Mouse (Mus musculus): ENCODE data around the gene Myo9a. TPM values are rescaled to one million over a fixed set of nuclear protein-coding genes. Genes with fewer than 3 reads are reported as not detected.
A peak's percentile ranks its signal among the peaks of the same experiment; 100 is the strongest.

Myo9a gene
- 13.0 and 17.0 TPM in 2 replicates for total RNA-seq (2012; rRNA removed)

- TF ChIP-seq HCFC1 (IDR thresholded peaks at IDR 0.05; ENCODE audit: borderline replicate concordance, insufficient read depth, low read length) (no peak), MAFK (IDR thresholded peaks at IDR 0.05; ENCODE audit: insufficient read depth, low read depth, low read length) (no peak), ZNF384 (IDR thresholded peaks at IDR 0.05; ENCODE audit: low read depth, low read length) (no peak), CHD2 (IDR thresholded peaks at IDR 0.05; ENCODE audit: low read depth, low read length) (no peak), ZC3H11A (IDR thresholded peaks at IDR 0.05; ENCODE audit: borderline replicate concordance, low read depth, low read length) (no peak)
- peak within 1 kb of the TSS; percentile 93 to 97 for H3K4me3 ChIP-seq (ENCODE audit: insufficient read depth in 1 of 2, low read depth in 1 of 2, low read length in 2 of 2, poor library complexity in 1 of 2, severe bottlenecking in 1 of 2)
- peaks cover 2 to 4% of the 10 kb centered on the region in 2 experiments; a peak in 2 of 4 replicates for H3K4me1 ChIP-seq (ENCODE audit: control insufficient read depth in 2 of 2, insufficient read depth in 2 of 2, low read length in 2 of 2, poor library complexity in 1 of 2)
- no peaks in the 10 kb centered on the region for H3K36me3 ChIP-seq (ENCODE audit: control insufficient read depth, insufficient read depth, low read length, poor library complexity, severe bottlenecking)
- DNase-seq (ENCODE audit: low read depth, low spot score) = peak; percentile 97
- H3K27ac ChIP-seq (ENCODE audit: insufficient read depth, low read depth, low read length, poor library complexity, severe bottlenecking) = peak within 1 kb of the TSS; percentile 90
- in situ Hi-C loops (cut with MboI; ENCODE audit: low sequenced_read_pairs in 2 of 2, unreplicated experiment in 2 of 2) = no loop called here
- peak within 1 kb of the TSS; percentile 91 for H3K9ac ChIP-seq (ENCODE audit: insufficient read depth, low read depth, low read length, poor library complexity, severe bottlenecking)
- no peaks in the 10 kb centered on the region for H3K9me3 ChIP-seq (ENCODE audit: control insufficient read depth, insufficient read depth, low read depth, low read length)
Measured at GRCm38 (mm10) chr9:59750267-59751065, at the start of gene Myo9a, which contains the start of gene Senp8. Gene Myo9a, plus strand, starts transcription at chr9:59750896. Gene Senp8, minus strand, starts transcription at chr9:59750710.

DNA sequence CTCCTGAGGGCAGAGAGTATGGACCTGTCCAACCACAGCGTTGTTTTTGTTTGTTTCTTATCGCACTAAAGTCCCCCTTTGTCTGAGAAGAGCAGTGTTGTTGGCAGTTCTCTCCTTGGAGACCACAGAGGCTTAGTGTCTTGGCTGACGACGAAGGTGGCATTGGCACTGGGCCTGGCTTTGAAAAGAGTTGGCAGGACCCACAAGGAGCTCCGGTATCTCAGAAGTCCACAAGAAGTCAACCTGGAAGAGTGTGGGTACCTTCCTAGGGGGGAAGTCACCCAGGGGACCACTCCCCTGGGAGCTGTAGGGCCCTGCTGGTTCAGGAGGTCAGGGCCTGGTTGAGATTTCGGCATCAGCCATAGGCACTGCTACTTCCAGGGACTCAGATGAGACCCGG, 49.6 kb upstream of the Myo9a start:
- H3K4me1 ChIP-seq (ENCODE audit: control insufficient read depth in 2 of 2, insufficient read depth in 2 of 2, low read length in 2 of 2, poor library complexity in 1 of 2) = no peaks in the 10 kb centered on the region
- no peak for DNase-seq (ENCODE audit: low read depth, low spot score)
- H3K9me3 ChIP-seq (ENCODE audit: control insufficient read depth, insufficient read depth, low read depth, low read length) = no peaks in the 10 kb centered on the region
- no peak overlapping the region for H3K4me3 ChIP-seq (ENCODE audit: insufficient read depth in 1 of 2, low read depth in 1 of 2, low read length in 2 of 2, poor library complexity in 1 of 2, severe bottlenecking in 1 of 2)
- H3K36me3 ChIP-seq (ENCODE audit: control insufficient read depth, insufficient read depth, low read length, poor library complexity, severe bottlenecking) = no peaks in the 10 kb centered on the region
- H3K27ac ChIP-seq (ENCODE audit: insufficient read depth, low read depth, low read length, poor library complexity, severe bottlenecking) = no peak overlapping the region
- no peak for TF ChIP-seq MAFK (IDR thresholded peaks at IDR 0.05; ENCODE audit: insufficient read depth, low read depth, low read length)
- no peak for TF ChIP-seq HCFC1 (IDR thresholded peaks at IDR 0.05; ENCODE audit: borderline replicate concordance, insufficient read depth, low read length)
- TF ChIP-seq CHD2 (IDR thresholded peaks at IDR 0.05; ENCODE audit: low read depth, low read length) = no peak
- TF ChIP-seq ZNF384 (IDR thresholded peaks at IDR 0.05; ENCODE audit: low read depth, low read length) = no peak
- no peak for TF ChIP-seq ZC3H11A (IDR thresholded peaks at IDR 0.05; ENCODE audit: borderline replicate concordance, low read depth, low read length)
- in situ Hi-C loops (cut with MboI; ENCODE audit: low sequenced_read_pairs in 2 of 2, unreplicated experiment in 2 of 2) = no loop called here
- H3K9ac ChIP-seq (ENCODE audit: insufficient read depth, low read depth, low read length, poor library complexity, severe bottlenecking) = no peak overlapping the region

DNA sequence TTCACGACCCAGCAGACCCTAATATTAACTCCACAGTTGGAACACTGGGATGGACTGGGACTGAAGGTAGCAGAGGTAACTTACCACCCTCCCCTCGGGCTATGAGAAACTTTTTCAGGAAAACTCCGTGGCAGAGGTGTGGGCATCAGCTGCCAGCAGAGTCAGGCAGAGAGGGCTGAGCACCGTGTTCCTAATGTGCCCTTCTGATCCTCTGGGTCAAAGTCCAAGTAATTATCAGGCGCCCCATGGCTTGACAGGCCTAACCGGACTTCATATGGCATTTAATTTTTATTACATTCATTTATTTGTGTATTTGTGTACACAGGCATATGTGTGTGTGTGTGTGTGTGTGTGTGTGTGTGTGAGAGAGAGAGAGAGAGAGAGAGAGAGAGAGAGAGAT, 47.6 kb upstream of the Myo9a start:
- Histone ChIP-seq H3K27ac (ENCODE audit: insufficient read depth, low read depth, low read length, poor library complexity, severe bottlenecking) (no peak overlapping the region), H3K9me3 (ENCODE audit: control insufficient read depth, insufficient read depth, low read depth, low read length) (no peaks in the 10 kb centered on the region), H3K9ac (ENCODE audit: insufficient read depth, low read depth, low read length, poor library complexity, severe bottlenecking) (no peak overlapping the region), H3K4me1 (ENCODE audit: control insufficient read depth in 2 of 2, insufficient read depth in 2 of 2, low read length in 2 of 2, poor library complexity in 1 of 2) (0 out of 4 replicates have a peak, but pooled peaks cover 0 to 2% of the 10 kb centered on the region in 2 experiments), H3K4me3 (ENCODE audit: insufficient read depth in 1 of 2, low read depth in 1 of 2, low read length in 2 of 2, poor library complexity in 1 of 2, severe bottlenecking in 1 of 2) (no peak overlapping the region), H3K36me3 (ENCODE audit: control insufficient read depth, insufficient read depth, low read length, poor library complexity, severe bottlenecking) (no peaks in the 10 kb centered on the region)
- TF ChIP-seq ZNF384 (IDR thresholded peaks at IDR 0.05; ENCODE audit: low read depth, low read length) (no peak), MAFK (IDR thresholded peaks at IDR 0.05; ENCODE audit: insufficient read depth, low read depth, low read length) (no peak), ZC3H11A (IDR thresholded peaks at IDR 0.05; ENCODE audit: borderline replicate concordance, low read depth, low read length) (no peak), HCFC1 (IDR thresholded peaks at IDR 0.05; ENCODE audit: borderline replicate concordance, insufficient read depth, low read length) (no peak), CHD2 (IDR thresholded peaks at IDR 0.05; ENCODE audit: low read depth, low read length) (no peak)
- in situ Hi-C loops (cut with MboI; ENCODE audit: low sequenced_read_pairs in 2 of 2, unreplicated experiment in 2 of 2) = no loop called here
- DNase-seq (ENCODE audit: low read depth, low spot score) = no peak

GRCm38 (mm10) chr9:59706850-59707825, 43.6 kb upstream of the Myo9a start:
- Histone ChIP-seq H3K4me3 (ENCODE audit: insufficient read depth in 1 of 2, low read depth in 1 of 2, low read length in 2 of 2, poor library complexity in 1 of 2, severe bottlenecking in 1 of 2) (no peak overlapping the region), H3K9me3 (ENCODE audit: control insufficient read depth, insufficient read depth, low read depth, low read length) (no peaks in the 10 kb centered on the region), H3K27ac (ENCODE audit: insufficient read depth, low read depth, low read length, poor library complexity, severe bottlenecking) (no peak overlapping the region), H3K9ac (ENCODE audit: insufficient read depth, low read depth, low read length, poor library complexity, severe bottlenecking) (no peak overlapping the region), H3K4me1 (ENCODE audit: control insufficient read depth in 2 of 2, insufficient read depth in 2 of 2, low read length in 2 of 2, poor library complexity in 1 of 2) (0 out of 4 replicates have a peak, but pooled peaks cover 0 to 2% of the 10 kb centered on the region in 2 experiments), H3K36me3 (ENCODE audit: control insufficient read depth, insufficient read depth, low read length, poor library complexity, severe bottlenecking) (no peaks in the 10 kb centered on the region)
- TF ChIP-seq CHD2 (IDR thresholded peaks at IDR 0.05; ENCODE audit: low read depth, low read length) (no peak), MAFK (IDR thresholded peaks at IDR 0.05; ENCODE audit: insufficient read depth, low read depth, low read length) (no peak), ZNF384 (IDR thresholded peaks at IDR 0.05; ENCODE audit: low read depth, low read length) (no peak), HCFC1 (IDR thresholded peaks at IDR 0.05; ENCODE audit: borderline replicate concordance, insufficient read depth, low read length) (no peak), ZC3H11A (IDR thresholded peaks at IDR 0.05; ENCODE audit: borderline replicate concordance, low read depth, low read length) (no peak)
- peak; percentile 21 for DNase-seq (ENCODE audit: low read depth, low spot score)
- in situ Hi-C loops (cut with MboI; ENCODE audit: low sequenced_read_pairs in 2 of 2, unreplicated experiment in 2 of 2) = no loop called here
